Mouse (Mus musculus): ENCODE measurements at regions not wholly inside any gene's neighbourhood (a gene's known extent, or its start where the extent isn't known, plus 50 kb on each side); places are given as distances from the start of the nearest gene placed in this dataset.
"Not testable (repeated sequence)": the region's sequence is repeated elsewhere in the genome, so short reads cannot be mapped to it uniquely, and the experiment has no call there.

DNA sequence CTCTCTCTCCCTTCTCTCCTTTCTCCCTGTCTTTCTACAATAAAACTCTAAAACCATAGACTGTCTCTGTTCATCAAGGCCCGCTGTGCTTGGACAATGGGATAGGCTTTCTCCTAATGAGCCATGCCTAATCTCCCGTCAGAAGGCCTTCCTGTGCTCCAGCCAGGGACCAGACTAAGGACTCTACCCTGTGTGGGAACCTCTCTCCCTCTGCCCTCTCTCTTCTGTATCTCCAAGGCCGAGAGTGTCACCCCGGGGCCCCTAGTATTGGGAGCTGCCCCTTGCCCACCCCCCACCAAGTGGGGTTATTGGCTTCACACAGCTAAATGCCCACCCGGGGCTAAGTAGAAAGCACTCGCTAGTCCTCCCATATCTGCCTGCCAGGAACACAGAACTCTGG is 352.6 kb downstream of the Dync2h1 start:
- TF ChIP-seq CTCF, EP300 (IDR thresholded peaks at IDR 0.05; ENCODE audit: low read depth): not testable (repeated sequence)

Measured in heart, postnatal 0 days (tissue).